Mouse (Mus musculus) testis, adult 2 months (tissue): ENCODE results near the gene Wnk1. TPM values are rescaled to one million over a fixed set of nuclear protein-coding genes. Genes with fewer than 3 reads are reported as not detected.

Experiments
- H3K27ac ChIP-seq: fragments of 200-500 bp; 2 replicates; pipeline ENCODE4 v1.5.1; 2012; ENCODE audit warnings: low read depth, low read length; ENCODE audit not compliant: control insufficient read depth, insufficient read depth
- H3K27me3 ChIP-seq: fragments of 200-500 bp; 2 replicates; pipeline ENCODE4 v1.6.1; 2012; ENCODE audit warnings: mild to moderate bottlenecking, low read length, moderate library complexity; ENCODE audit not compliant: control insufficient read depth, insufficient read depth
- H3K36me3 ChIP-seq: fragments of 200-500 bp; 2 replicates; pipeline ENCODE4 v1.6.1; 2012; ENCODE audit warnings: mild to moderate bottlenecking, low read length; ENCODE audit not compliant: control insufficient read depth, insufficient read depth
- H3K4me1 ChIP-seq: fragments of 200-500 bp; 2 replicates; pipeline ENCODE4 v1.6.1; 2012; ENCODE audit warnings: low read length; ENCODE audit not compliant: control insufficient read depth, insufficient read depth
- H3K4me3 ChIP-seq: fragments of 200-500 bp; 2 replicates; pipeline ENCODE4 v1.5.1; 2012; ENCODE audit warnings: low read depth, mild to moderate bottlenecking, low read length, moderate library complexity, mixed read lengths; ENCODE audit not compliant: control insufficient read depth
- CTCF ChIP-seq: fragments of 200-500 bp; IDR thresholded peaks from 2 replicates; pipeline ENCODE4 v1.5.1; 2012; ENCODE audit warnings: low read depth, mild to moderate bottlenecking, inconsistent platforms, low read length, moderate library complexity; ENCODE audit not compliant: control insufficient read depth, insufficient read depth, insufficient replicate concordance
- POLR2A ChIP-seq: fragments of 200-500 bp; IDR thresholded peaks from 2 replicates; pipeline ENCODE4 v1.6.1; 2012; ENCODE audit warnings: low read depth, mild to moderate bottlenecking, inconsistent platforms, low read length, moderate library complexity; ENCODE audit not compliant: control insufficient read depth
- polyA plus RNA-seq: library from polyadenylated mRNA; depleted of rRNA; stranded (reverse); fragments of >200 nt; gene quantifications from 2 replicates; pipeline ENCODE4 v1.2.3, GENCODE M21; 2012

The Wnk1 gene
- polyA plus RNA-seq, 1 experiment, result 137 TPM

DNA sequence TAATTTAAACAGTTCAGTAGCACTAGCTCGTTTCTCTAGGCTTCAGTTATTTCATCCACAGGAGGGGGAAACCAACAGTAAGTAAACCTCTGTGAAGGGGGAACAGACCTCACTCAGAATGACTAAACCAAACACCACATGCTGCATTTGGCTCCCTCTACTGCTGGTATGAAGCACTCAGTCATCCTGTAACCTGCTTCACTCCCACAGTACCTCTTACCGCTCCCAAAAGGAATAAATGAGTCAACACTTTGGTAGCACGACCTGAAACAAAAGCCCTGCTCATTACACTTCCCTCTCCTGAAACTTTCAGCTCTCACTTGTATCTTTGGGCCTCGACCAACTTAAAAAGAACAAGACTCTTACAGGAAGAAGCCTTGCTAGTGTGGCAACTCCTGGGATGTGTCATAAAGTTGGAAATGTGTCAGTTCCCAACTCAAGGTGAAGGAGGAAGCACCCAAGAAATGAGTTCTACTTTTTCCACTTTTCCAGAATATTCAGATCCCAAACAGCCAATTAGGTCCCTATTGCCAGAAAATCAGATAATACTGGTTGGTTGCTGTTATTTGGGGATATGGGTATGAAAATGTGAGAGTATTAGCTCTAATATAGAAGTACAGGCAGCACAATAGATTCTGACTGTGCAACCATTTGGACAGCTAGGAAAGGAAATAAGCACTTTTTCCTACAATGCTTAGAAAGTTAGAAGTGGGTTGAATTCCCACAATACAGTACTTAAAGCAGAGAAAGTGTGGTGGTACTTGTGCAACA lies 114.1 kb downstream of the Wnk1 start:
- Histone ChIP-seq H3K27me3 (no peaks in the 10 kb centered on the region), H3K4me3 (no peak overlapping the region), H3K36me3 (peaks cover 1% of the 10 kb centered on the region), H3K27ac (no peak overlapping the region), H3K4me1 (no peaks in the 10 kb centered on the region)
- no peak for TF ChIP-seq POLR2A
- no peak for TF ChIP-seq CTCF

- peaks cover 3% of the 10 kb centered on the region for H3K36me3 ChIP-seq
- H3K4me3 ChIP-seq, result peak overlapping the region; percentile 54; the same call in 1 of the 2 replicates
- TF ChIP-seq CTCF (no peak), POLR2A (no peak)
These were observed 115.9 kb downstream of the Wnk1 start for GRCm38 (mm10) chr6:119922544-119922943.

GRCm38 (mm10) chr6:119922136-119922535 lies 116.3 kb downstream of the Wnk1 start:
- Histone ChIP-seq H3K27me3 (no peaks in the 10 kb centered on the region), H3K4me1 (no peaks in the 10 kb centered on the region), H3K36me3 (peaks cover 3% of the 10 kb centered on the region), H3K4me3 (peak overlapping the region; percentile 54; the same call in 1 of the 2 replicates), H3K27ac (peak overlapping the region; percentile 44; the same call in 1 of the 2 replicates)
- TF ChIP-seq CTCF (no peak), POLR2A (no peak)

More at GRCm38 (mm10) chr6:119922544-119922943, 115.9 kb downstream of the Wnk1 start:
- Histone ChIP-seq H3K27me3 (no peaks in the 10 kb centered on the region), H3K4me1 (no peaks in the 10 kb centered on the region), H3K27ac (peak overlapping the region; percentile 44; the same call in 1 of the 2 replicates)

DNA sequence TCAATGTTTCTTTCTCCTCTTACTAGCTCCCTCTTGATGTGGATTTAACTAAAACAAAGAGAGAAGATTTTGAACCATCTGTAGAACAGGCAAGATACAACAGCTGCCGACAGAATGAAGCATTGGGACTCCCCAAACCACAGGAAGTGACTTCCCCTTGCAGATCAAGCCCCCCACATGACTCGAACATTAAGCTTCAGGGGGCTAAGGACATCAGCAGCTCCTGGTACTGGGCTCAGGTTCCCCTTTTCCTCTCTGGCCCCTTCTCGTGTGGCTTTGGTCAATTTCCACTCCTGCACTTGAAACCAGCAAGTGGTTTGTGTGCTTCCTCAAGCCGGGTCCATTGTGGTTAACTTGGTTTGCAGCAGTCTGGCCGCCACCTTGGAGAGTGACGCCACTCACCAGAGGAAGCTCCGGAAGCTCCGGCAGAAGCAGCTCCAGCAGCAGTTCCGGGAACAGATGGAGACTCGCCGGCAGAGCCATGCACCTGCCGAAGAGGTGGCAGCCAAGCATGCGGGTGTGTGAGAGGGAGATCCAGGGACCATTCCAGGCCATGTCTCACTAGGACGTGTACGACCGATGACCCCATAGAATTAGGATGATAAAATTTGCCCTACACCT lies 119.8 kb downstream of the Wnk1 start:
- no peaks in the 10 kb centered on the region for H3K27me3 ChIP-seq
- peaks cover 3% of the 10 kb centered on the region for H3K36me3 ChIP-seq
- H3K4me1 ChIP-seq, result no peaks in the 10 kb centered on the region
- no peak overlapping the region for H3K4me3 ChIP-seq
- no peak for TF ChIP-seq POLR2A
- TF ChIP-seq CTCF, result no peak
- no peak overlapping the region for H3K27ac ChIP-seq

DNA sequence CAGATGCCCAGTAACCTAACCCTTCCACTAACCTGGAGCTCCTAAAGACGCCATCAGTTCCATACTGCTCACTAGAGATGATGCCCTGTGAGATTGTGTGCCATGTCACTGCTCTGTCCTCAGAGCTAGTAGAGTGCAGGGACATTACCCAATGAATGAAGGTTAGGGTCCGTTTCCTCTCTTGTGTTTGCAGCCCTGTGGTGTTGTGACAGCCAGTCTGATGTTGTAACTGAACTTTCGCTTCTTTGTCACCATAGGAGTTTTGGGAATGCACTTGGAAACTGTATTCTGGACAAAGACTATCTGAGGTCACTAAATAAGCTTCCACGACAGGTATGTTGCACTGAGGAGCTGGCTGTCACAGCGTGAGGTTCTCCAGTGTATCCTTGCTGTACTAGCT lies 122.8 kb downstream of the Wnk1 start:
- H3K36me3 ChIP-seq, result peaks cover 2% of the 10 kb centered on the region

GRCm38 (mm10) chr6:119912046-119912445 lies 126.4 kb downstream of the Wnk1 start:
- no peak for TF ChIP-seq CTCF
- TF ChIP-seq POLR2A, result no peak
- no peaks in the 10 kb centered on the region for H3K36me3 ChIP-seq
- H3K4me3 ChIP-seq, result no peak overlapping the region
- no peaks in the 10 kb centered on the region for H3K27me3 ChIP-seq
- H3K4me1 ChIP-seq, result no peaks in the 10 kb centered on the region
- no peak overlapping the region for H3K27ac ChIP-seq

More for the DNA sequence above, 122.8 kb downstream of the Wnk1 start:
- TF ChIP-seq POLR2A (no peak), CTCF (no peak)
- Histone ChIP-seq H3K27me3 (no peaks in the 10 kb centered on the region), H3K4me3 (no peak overlapping the region), H3K4me1 (no peaks in the 10 kb centered on the region), H3K27ac (no peak overlapping the region)

GRCm38 (mm10) chr6:119905461-119905860 lies 133.0 kb downstream of the Wnk1 start:
- no peak overlapping the region for H3K27ac ChIP-seq
- no peaks in the 10 kb centered on the region for H3K36me3 ChIP-seq
- no peaks in the 10 kb centered on the region for H3K27me3 ChIP-seq
- H3K4me1 ChIP-seq, result peaks cover 2% of the 10 kb centered on the region; the same call in 1 of the 2 replicates
- no peak overlapping the region for H3K4me3 ChIP-seq
- TF ChIP-seq POLR2A (no peak), CTCF (no peak)
